Mouse (Mus musculus): ENCODE measurements at regions not wholly inside any gene's neighbourhood (a gene's known extent, or its start where the extent isn't known, plus 50 kb on each side); places are given as distances from the start of the nearest gene placed in this dataset.

DNA sequence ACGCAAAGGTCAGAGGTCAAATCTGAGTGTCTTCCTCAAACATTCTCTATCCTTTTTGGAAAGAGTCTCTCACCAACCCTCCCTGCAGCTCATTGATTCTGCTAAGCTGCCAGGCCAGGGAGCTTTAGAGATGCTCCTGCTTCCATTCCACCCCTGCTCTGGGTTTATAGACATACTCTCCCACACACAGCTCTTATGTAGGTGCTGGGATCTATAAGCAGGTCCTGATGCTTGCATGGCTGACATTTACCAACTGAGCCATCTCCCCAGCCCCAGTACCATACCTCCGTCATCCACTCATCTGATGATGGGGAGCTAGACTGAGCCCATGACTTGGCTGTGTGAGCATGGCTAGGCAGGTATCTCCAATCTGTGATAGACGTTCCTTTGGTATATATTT is 173.2 kb upstream of the Rapgef5 start:
- TF ChIP-seq TCF12 (IDR thresholded peaks at IDR 0.05; ENCODE audit: insufficient read depth, poor library complexity, severe bottlenecking) = no peak
- no peak for TF ChIP-seq POLR2A (IDR thresholded peaks at IDR 0.05; ENCODE audit: insufficient read length, low read depth)

Data from myocyte (in vitro differentiated cells).